Mouse (Mus musculus) bone marrow, adult 2 months (tissue): ENCODE results near the gene Spic.
"Not testable (repeated sequence)": the region's sequence is repeated elsewhere in the genome, so short reads cannot be mapped to it uniquely, and the experiment has no call there.

Experiments
- CTCF ChIP-seq: fragments of 200-500 bp; IDR thresholded peaks from 2 replicates; pipeline ENCODE4 v1.5.1; 2011; ENCODE audit warnings: low read length, control low read depth; ENCODE audit not compliant: control insufficient read depth, insufficient read depth
- POLR2A ChIP-seq: fragments of 200-500 bp; IDR thresholded peaks from 2 replicates; pipeline ENCODE4 v1.6.1; 2011; ENCODE audit warnings: low read depth, mild to moderate bottlenecking, control low read depth, low read length, borderline replicate concordance; ENCODE audit not compliant: control insufficient read depth

GRCm38 (mm10) chr10:88663856-88664255 lies 21.0 kb downstream of the Spic start:
- not testable (repeated sequence) for TF ChIP-seq CTCF, POLR2A
